Mouse (Mus musculus) olfactory bulb, adult 2 months (tissue): ENCODE data around the gene 4930596D02Rik. TPM values are rescaled to one million over a fixed set of nuclear protein-coding genes. Genes with fewer than 3 reads are reported as not detected.

Experiments
- H3K27ac ChIP-seq: fragments of 200-500 bp; 2 replicates; pipeline ENCODE4 v1.5.1; 2012; ENCODE audit warnings: low read depth, low read length; ENCODE audit not compliant: insufficient read depth
- H3K4me1 ChIP-seq: fragments of 200-500 bp; 2 replicates; pipeline ENCODE4 v1.6.1; 2012; ENCODE audit warnings: low read length; ENCODE audit not compliant: control insufficient read depth, insufficient read depth
- H3K4me3 ChIP-seq: fragments of 200-500 bp; 2 replicates; pipeline ENCODE4 v1.5.1; 2012; ENCODE audit warnings: mild to moderate bottlenecking, low read depth, low read length, moderate library complexity; ENCODE audit not compliant: insufficient read depth
- CTCF ChIP-seq: fragments of 200-500 bp; IDR thresholded peaks from 2 replicates; pipeline ENCODE4 v1.5.1; 2012; ENCODE audit warnings: low read depth, mild to moderate bottlenecking, low read length, moderate library complexity; ENCODE audit not compliant: insufficient read depth
- POLR2A ChIP-seq: fragments of 200-500 bp; IDR thresholded peaks from 2 replicates; pipeline ENCODE4 v1.6.1; 2012; ENCODE audit warnings: mild to moderate bottlenecking, low read depth, low read length, moderate library complexity; ENCODE audit not compliant: insufficient read depth
- WGBS: fragments of 180-500 bp; shearing (Covaris S2); methylation state at CpG from one replicate; pipeline ENCODE4 v1.1.7; 2018; 5-methylcytosine and 5-hydroxymethylcytosine counted together
- polyA plus RNA-seq: library from polyadenylated mRNA; stranded (reverse); fragments of >200 nt; gene quantifications from 2 replicates; pipeline ENCODE4 v1.2.4, GENCODE M21; 2012; ENCODE audit warnings: low replicate concordance; ENCODE audit not compliant: missing spikeins, insufficient read depth, insufficient read length

4930596D02Rik gene
- polyA plus RNA-seq: not detected in 2 replicates

DNA sequence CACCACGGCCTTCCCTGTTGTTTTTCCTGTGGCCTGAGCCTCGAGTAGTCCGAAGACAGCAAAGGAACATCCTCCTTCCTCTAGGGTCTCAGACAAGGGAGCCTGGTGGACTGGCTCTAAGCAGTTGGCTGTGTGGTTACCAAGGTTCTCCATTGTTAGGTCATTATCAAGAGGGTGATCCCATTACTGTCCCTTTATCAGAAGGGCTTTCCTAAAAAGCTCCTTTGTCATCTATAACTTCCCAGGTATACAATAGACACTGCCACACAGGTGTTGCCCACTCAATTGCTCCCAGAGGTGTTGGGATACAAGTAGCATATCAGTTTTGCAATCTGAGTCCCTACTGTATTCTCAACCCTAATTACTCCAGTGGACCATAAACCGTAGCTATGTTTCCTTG is at the start of gene 4930596D02Rik:
Gene 4930596D02Rik, minus strand, starts transcription at position 101 of the 400 bp plus-strand sequence.
- TF ChIP-seq CTCF (no peak), POLR2A (no peak)
- no peak within 1 kb of the TSS for H3K4me3 ChIP-seq
- WGBS: 84% methylated on average over 4 of the region's 4 CpGs
- H3K27ac ChIP-seq: no peak within 1 kb of the TSS
- no peaks in the 10 kb centered on the region for H3K4me1 ChIP-seq

DNA sequence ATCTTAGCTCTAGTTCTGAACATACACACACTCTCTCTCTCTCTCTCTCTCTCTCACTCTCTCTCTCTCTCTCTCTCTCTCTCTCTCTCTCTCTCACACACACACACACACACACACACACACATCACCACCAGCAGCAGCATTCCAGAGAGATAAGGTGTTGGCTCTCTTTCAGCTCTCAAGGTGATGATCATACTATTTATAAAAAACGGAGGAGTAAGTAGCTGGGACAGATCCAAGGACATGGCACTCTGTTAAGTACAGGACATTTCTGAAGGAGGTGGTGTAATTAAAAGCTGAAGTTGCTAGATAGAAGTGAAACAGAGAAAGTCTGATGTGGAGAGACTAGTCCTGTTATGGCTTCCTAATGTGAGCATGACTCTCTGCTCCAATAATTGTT is 41.5 kb upstream of the 4930596D02Rik start:
- H3K27ac ChIP-seq: no peak overlapping the region
- H3K4me3 ChIP-seq: no peak overlapping the region
- H3K4me1 ChIP-seq: no peaks in the 10 kb centered on the region
- whole genome bisulfite sequencing: 60% methylated on average over 1 of the region's 1 CpGs
- no peak for TF ChIP-seq CTCF

DNA sequence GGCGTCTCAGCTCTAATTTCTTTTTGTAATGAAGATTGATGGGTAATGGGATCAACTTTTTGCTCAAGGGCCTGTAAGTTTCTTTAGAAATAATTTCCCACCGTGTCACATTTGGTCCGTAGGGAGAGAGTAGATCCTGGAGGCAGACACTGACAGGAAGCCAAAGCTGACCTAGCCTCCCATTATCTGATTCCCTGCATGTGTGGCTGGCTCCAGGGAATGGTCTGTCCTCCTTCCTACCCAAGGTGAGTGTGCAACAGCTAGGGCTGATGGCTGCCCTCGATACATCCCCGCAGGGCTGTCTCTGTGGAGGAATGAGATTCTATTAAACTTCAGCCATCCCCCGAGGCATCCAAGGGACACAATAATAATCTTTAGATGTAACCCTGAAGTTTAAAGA is 33.5 kb upstream of the 4930596D02Rik start:
- TF ChIP-seq CTCF (no peak), POLR2A (no peak)
- 89% methylated on average over 6 of the region's 6 CpGs for WGBS
- Histone ChIP-seq H3K4me1 (no peaks in the 10 kb centered on the region), H3K27ac (no peak overlapping the region), H3K4me3 (no peak overlapping the region)

DNA sequence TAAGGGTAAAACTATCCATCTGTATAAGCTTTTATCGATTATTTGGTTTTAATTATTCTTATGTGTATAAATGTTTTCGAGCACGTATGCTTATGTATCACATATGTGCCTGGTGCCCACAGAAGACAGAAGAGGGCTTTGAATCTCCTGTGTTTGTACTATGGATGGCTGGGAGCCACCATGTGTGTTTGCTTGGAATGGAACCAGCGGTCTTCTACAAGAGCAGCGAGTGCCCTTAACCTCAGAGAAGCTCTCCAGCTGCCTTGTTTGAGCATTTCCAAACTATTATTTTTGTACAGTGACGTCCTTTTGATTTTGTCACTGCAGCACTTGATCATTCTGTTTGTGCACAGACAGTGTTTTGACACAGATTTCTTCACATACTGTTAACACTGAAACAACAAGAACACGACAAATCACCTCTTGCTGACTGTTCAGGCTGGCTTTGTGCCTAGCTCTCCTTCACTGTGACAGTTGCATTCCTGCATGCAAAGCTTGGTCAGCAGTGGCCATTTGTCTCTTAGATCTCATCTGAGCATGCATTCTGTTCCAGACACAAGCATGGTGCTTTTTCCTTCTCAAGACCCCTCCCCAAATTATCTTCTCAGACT is 30.4 kb upstream of the 4930596D02Rik start:
- no peak for TF ChIP-seq CTCF
- TF ChIP-seq POLR2A: no peak
- Histone ChIP-seq H3K4me1 (no peaks in the 10 kb centered on the region), H3K4me3 (no peak overlapping the region), H3K27ac (no peak overlapping the region)
- WGBS: 80% methylated on average over 7 of the region's 7 CpGs

DNA sequence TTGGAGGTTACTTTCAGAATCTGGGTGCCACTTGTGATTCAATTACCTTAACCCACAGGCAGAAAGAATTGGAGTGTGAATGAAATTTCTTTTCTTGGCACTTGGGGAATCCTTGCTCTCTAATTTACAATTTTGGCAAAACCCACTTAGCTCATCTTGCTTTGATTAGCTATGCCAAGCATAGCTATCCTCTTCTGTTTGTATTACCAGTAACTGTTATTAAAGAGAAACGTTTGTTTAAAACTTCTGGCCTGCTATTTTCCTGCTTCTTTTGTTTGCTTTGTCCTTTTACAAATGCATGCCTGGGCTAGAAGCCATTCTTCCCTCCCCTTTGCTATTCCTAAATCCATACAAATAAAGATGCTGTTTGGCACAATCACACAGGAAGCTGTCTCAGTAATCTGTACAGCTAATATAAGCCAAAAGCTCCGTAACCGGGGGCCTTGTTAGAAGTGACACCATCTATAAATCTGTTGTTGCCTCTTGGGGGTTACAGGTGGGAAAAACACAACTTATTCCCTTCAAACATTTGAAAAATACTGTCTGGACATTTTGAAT is 19.0 kb downstream of the 4930596D02Rik start:
- TF ChIP-seq CTCF (no peak), POLR2A (no peak)
- WGBS: 50% methylated on average over 3 of the region's 3 CpGs
- Histone ChIP-seq H3K4me3 (no peak overlapping the region), H3K4me1 (no peaks in the 10 kb centered on the region), H3K27ac (no peak overlapping the region)

DNA sequence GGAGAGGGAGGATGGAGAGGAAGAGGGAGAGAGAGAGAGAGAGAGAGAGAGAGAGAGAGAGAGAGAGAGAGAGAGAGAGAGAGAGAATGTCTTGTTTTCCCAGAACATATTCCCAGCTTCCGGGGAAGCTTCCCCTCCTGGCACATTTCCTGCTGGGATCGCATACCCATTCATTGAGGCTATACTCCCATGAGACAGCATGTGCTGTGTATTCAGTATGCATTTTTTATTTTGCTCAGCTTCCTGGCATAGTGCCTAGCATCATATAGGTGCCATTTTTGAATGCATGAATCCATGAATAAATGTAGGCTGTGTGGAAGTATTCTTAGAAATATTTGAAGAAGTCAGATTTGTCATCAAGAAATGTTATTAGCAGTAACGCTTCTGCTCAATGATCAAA is 31.7 kb downstream of the 4930596D02Rik start:
- no peak for TF ChIP-seq CTCF
- no peak for TF ChIP-seq POLR2A
- WGBS: 60% methylated on average over 3 of the region's 3 CpGs
- no peak overlapping the region for H3K4me3 ChIP-seq
- no peaks in the 10 kb centered on the region for H3K4me1 ChIP-seq
- H3K27ac ChIP-seq: no peak overlapping the region

DNA sequence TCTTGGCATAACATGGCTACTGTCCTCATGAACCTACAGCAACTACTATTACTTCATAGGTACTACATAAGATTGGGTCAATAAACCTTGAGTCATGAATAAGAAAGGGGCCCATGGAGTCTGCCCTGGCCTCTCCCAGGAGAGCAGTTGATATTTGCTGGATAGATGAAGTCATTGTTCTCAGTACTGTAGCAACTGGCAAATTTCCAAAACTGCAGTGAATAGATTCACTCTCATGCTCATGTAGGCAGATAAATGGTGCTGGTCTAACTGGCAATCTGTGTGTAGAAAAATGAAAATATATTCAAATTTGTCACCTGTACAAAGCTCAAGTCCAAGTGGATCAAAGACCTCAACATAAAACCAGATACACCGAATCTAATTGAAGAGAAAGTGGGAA is 38.5 kb downstream of the 4930596D02Rik start:
- no peak overlapping the region for H3K4me3 ChIP-seq
- H3K4me1 ChIP-seq: no peaks in the 10 kb centered on the region
- WGBS: 90% methylated on average over 1 of the region's 1 CpGs
- H3K27ac ChIP-seq: no peak overlapping the region
- TF ChIP-seq CTCF: no peak
- no peak for TF ChIP-seq POLR2A
